Mouse (Mus musculus) hindbrain, embryonic 15.5 days (tissue): ENCODE results near the gene Shc2. TPM values are rescaled to one million over a fixed set of nuclear protein-coding genes. Genes with fewer than 3 reads are reported as not detected.

Source experiments
- ATAC-seq: fragments of 200-750 bp; cut with Nextera tagmentation; 2 replicates; pipeline ENCODE4 v1.8.0; 2017; ENCODE audit warnings: low read depth, moderate number of reproducible peaks, moderate TSS enrichment; ENCODE audit not compliant: low FRiP score
- H3K27ac ChIP-seq: fragments of 300-500 bp; sonication (generic); replicated peaks from 2 replicates; pipeline ENCODE4 v1.5.1; 2015; ENCODE audit warnings: mild to moderate bottlenecking, inconsistent platforms
- H3K27me3 ChIP-seq: fragments of 300-500 bp; sonication (generic); 2 replicates; pipeline ENCODE4 v1.6.1; 2015; ENCODE audit warnings: control low read depth, inconsistent platforms
- H3K36me3 ChIP-seq: fragments of 300-500 bp; sonication (generic); 2 replicates; pipeline ENCODE4 v1.6.1; 2015; ENCODE audit warnings: control low read depth, inconsistent platforms
- H3K4me1 ChIP-seq: fragments of 300-500 bp; sonication (generic); replicated peaks from 2 replicates; pipeline ENCODE4 v1.6.1; 2015; ENCODE audit warnings: control low read depth, inconsistent platforms
- H3K4me2 ChIP-seq: fragments of 300-500 bp; sonication (generic); 2 replicates; pipeline ENCODE4 v1.6.1; 2015; ENCODE audit warnings: moderate library complexity, mild to moderate bottlenecking, inconsistent platforms
- H3K4me3 ChIP-seq: fragments of 300-500 bp; sonication (generic); 2 replicates; pipeline ENCODE4 v1.5.1; 2015; ENCODE audit warnings: mild to moderate bottlenecking, inconsistent platforms
- H3K9ac ChIP-seq: fragments of 300-500 bp; sonication (generic); 2 replicates; pipeline ENCODE4 v1.6.1; 2015; ENCODE audit warnings: inconsistent platforms
- H3K9me3 ChIP-seq: fragments of 300-500 bp; sonication (generic); 2 replicates; pipeline ENCODE4 v1.6.1; 2016; ENCODE audit warnings: control low read depth, inconsistent platforms
- WGBS: fragments of 180-500 bp; shearing (Covaris S2); methylation state at CpG from one replicate; pipeline ENCODE4 v1.1.7; 2015; 5-methylcytosine and 5-hydroxymethylcytosine counted together
- polyA plus RNA-seq: library from polyadenylated mRNA; unstranded; fragments of >200 nt; fragmentation: Nextera tagmentation; extraction: Ambion mirVana; gene quantifications from 2 replicates; pipeline ENCODE4 v1.2.1, GENCODE M21; 2015

Shc2 gene
- polyA plus RNA-seq, 1 experiment from 2014 or later: 28.5 TPM

GRCm38 (mm10) chr10:79574796-79575195 is 62.9 kb downstream of the Shc2 start:
- Histone ChIP-seq H3K27ac (no peak overlapping the region), H3K9ac (no peak overlapping the region), H3K27me3 (no peaks in the 10 kb centered on the region), H3K4me2 (no peak overlapping the region), H3K36me3 (no peaks in the 10 kb centered on the region), H3K4me3 (no peak overlapping the region), H3K4me1 (no peaks in the 10 kb centered on the region), H3K9me3 (no peaks in the 10 kb centered on the region)
- ATAC-seq: no peak
- 91% methylated on average over 6 of the region's 6 CpGs for WGBS

GRCm38 (mm10) chr10:79574350-79574749 is 63.4 kb downstream of the Shc2 start:
- H3K36me3 ChIP-seq: no peaks in the 10 kb centered on the region
- no peaks in the 10 kb centered on the region for H3K9me3 ChIP-seq
- no peaks in the 10 kb centered on the region for H3K27me3 ChIP-seq
- H3K4me2 ChIP-seq: no peak overlapping the region
- H3K27ac ChIP-seq: no peak overlapping the region
- no peak overlapping the region for H3K9ac ChIP-seq
- ATAC-seq: no peak
- H3K4me1 ChIP-seq: no peaks in the 10 kb centered on the region
- no peak overlapping the region for H3K4me3 ChIP-seq
- 87% methylated on average over 8 of the region's 8 CpGs for WGBS

- Histone ChIP-seq H3K4me3 (no peak overlapping the region), H3K27ac (no peak overlapping the region), H3K36me3 (no peaks in the 10 kb centered on the region), H3K9ac (no peak overlapping the region), H3K27me3 (no peaks in the 10 kb centered on the region), H3K9me3 (no peaks in the 10 kb centered on the region), H3K4me1 (no peaks in the 10 kb centered on the region), H3K4me2 (no peak overlapping the region)
- WGBS: 88% methylated on average over 6 of the region's 6 CpGs
- ATAC-seq: no peak
Observed at GRCm38 (mm10) chr10:79573611-79574010, 64.1 kb downstream of the Shc2 start.

- no peaks in the 10 kb centered on the region for H3K27me3 ChIP-seq
- H3K4me2 ChIP-seq: no peak overlapping the region
- H3K9ac ChIP-seq: no peak overlapping the region
- 93% methylated on average over 2 of the region's 2 CpGs for WGBS
- no peak for ATAC-seq
- no peaks in the 10 kb centered on the region for H3K4me1 ChIP-seq
- no peaks in the 10 kb centered on the region for H3K36me3 ChIP-seq
- H3K4me3 ChIP-seq: no peak overlapping the region
- H3K27ac ChIP-seq: no peak overlapping the region
- no peaks in the 10 kb centered on the region for H3K9me3 ChIP-seq
Observed at GRCm38 (mm10) chr10:79571314-79571713, 66.4 kb downstream of the Shc2 start.

GRCm38 (mm10) chr10:79569921-79570320 is 67.8 kb downstream of the Shc2 start:
- H3K27ac ChIP-seq: no peak overlapping the region
- H3K4me1 ChIP-seq: no peaks in the 10 kb centered on the region
- H3K9ac ChIP-seq: no peak overlapping the region
- ATAC-seq: no peak
- no peaks in the 10 kb centered on the region for H3K27me3 ChIP-seq
- H3K4me2 ChIP-seq: no peak overlapping the region
- H3K4me3 ChIP-seq: no peak overlapping the region
- 91% methylated on average over 5 of the region's 5 CpGs for WGBS
- H3K9me3 ChIP-seq: 0 out of 2 replicates have a peak, but pooled peaks cover under 1% of the 10 kb centered on the region
- no peaks in the 10 kb centered on the region for H3K36me3 ChIP-seq

Other genes starting within 250 kb of the Shc2 start
- gene Vmn2r83, start 169.2 kb downstream of the Shc2 start, polyA plus RNA-seq: not detected in 2 replicates
- 17.7 and 21.9 TPM in 2 replicates for gene Plpp2, start 104.1 kb downstream of the Shc2 start, polyA plus RNA-seq
- gene Mier2, start 82.7 kb downstream of the Shc2 start, polyA plus RNA-seq: 64.8 and 75.6 TPM in 2 replicates
- not detected in 2 replicates for gene Theg, start 50.6 kb downstream of the Shc2 start, polyA plus RNA-seq
- 0.54 and 0.60 TPM in 2 replicates for gene C2cd4c, start 23.9 kb downstream of the Shc2 start, polyA plus RNA-seq
- gene Odf3l2, start 7.8 kb upstream of the Shc2 start, polyA plus RNA-seq: 0.13 and 0.43 TPM in 2 replicates
- 0.87 and 1.2 TPM in 2 replicates for gene Madcam1, start 26.6 kb upstream of the Shc2 start, polyA plus RNA-seq
- 102 and 107 TPM in 2 replicates for gene Tpgs1, start 31.5 kb upstream of the Shc2 start, polyA plus RNA-seq
- gene Cdc34, start 44.3 kb upstream of the Shc2 start, polyA plus RNA-seq: 82.4 and 91.7 TPM in 2 replicates
- 1.3 and 1.4 TPM in 2 replicates for gene Gzmm, start 51.1 kb upstream of the Shc2 start, polyA plus RNA-seq
- gene Bsg, start 66.6 kb upstream of the Shc2 start, polyA plus RNA-seq: 985 and 993 TPM in 2 replicates
- gene Hcn2, start 78.7 kb upstream of the Shc2 start, polyA plus RNA-seq: 2.6 and 2.8 TPM in 2 replicates
- 37.0 and 43.0 TPM in 2 replicates for gene Polrmt, start 108.7 kb upstream of the Shc2 start, polyA plus RNA-seq
- gene Fgf22, start 117.2 kb upstream of the Shc2 start, polyA plus RNA-seq: 2.2 and 2.4 TPM in 2 replicates
- gene Rnf126, start 129.0 kb upstream of the Shc2 start, polyA plus RNA-seq: 103 and 125 TPM in 2 replicates
- gene Fstl3, start 139.4 kb upstream of the Shc2 start, polyA plus RNA-seq: 2.3 and 2.5 TPM in 2 replicates
- gene Prss57, start 153.0 kb upstream of the Shc2 start, polyA plus RNA-seq: 0.27 and 0.28 TPM in 2 replicates
- 277 and 303 TPM in 2 replicates for gene Palm, start 155.7 kb upstream of the Shc2 start, polyA plus RNA-seq
- gene Misp, start 183.1 kb upstream of the Shc2 start, polyA plus RNA-seq: 0.49 and 0.92 TPM in 2 replicates
- 74.8 and 77.1 TPM in 2 replicates for gene Ptbp1, start 216.5 kb upstream of the Shc2 start, polyA plus RNA-seq
- 11.0 and 11.3 TPM in 2 replicates for gene Prtn3, start 236.6 kb upstream of the Shc2 start, polyA plus RNA-seq
- 383 and 417 TPM in 2 replicates for gene Plppr3, start 236.7 kb upstream of the Shc2 start, polyA plus RNA-seq
- 0.16 TPM in 1 of 2 replicates, not detected in the other for gene Elane, start 248.3 kb upstream of the Shc2 start, polyA plus RNA-seq